Mouse (Mus musculus) c-Kit-negative CD71-positive TER-119-positive erythroid progenitor cells, embryonic 14.5 days (primary cell): ENCODE data around the gene Abca9.

Source experiments
- DNase-seq: peaks from one replicate; pipeline ENCODE4 v3.0.0-alpha.2; 2013; ENCODE audit warnings: low read depth, low spot score

The Abca9 gene

DNA sequence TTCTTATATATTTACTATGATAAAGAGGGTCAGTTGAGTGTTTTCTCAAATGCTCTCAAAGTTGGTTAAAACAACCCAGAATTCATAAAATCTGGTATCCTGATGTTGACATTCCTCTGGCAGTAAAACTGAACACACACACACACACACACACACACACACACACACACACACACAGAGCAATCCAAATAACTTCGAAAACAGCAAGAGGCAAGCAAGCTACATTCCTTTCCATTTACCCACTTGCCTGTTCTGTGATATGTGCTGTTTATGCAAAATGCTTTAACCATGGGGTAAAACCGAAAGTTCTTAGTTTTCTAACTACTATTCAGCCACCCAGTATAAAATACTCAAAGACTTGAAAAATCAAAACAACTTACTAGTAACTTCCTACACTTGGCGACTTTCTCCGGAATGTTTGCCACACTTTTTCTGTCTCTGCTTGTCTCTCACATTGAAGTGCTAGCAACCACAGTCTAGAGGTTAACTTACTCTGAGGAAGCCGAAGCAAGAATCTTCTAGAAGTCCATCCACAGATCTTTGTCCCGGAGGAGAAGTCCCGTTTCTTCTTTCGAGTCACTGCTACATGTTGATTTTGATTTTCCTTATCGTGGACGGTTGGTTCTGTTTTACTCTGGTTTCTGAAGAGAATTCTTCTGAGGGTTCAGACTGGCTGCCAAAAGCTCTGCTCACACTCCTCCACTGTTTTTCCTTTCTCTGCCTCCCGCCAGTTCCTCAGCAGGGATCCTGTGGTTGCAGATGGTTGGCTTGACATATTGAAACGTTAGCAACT lies at the start of gene Abca9:
Abca9 (minus strand) TSS at position 738 of the 793 bp plus-strand sequence.
- no peak for DNase-seq

- no peak for DNase-seq
These were observed 49.1 kb upstream of the Abca9 start for GRCm38 (mm10) chr11:110217118-110217517.

GRCm38 (mm10) chr11:110203930-110204329 lies 35.9 kb upstream of the Abca9 start:
- DNase-seq, result no peak

GRCm38 (mm10) chr11:110198882-110199281 lies 30.9 kb upstream of the Abca9 start:
- DNase-seq, result no peak

- DNase-seq, result no peak
These were observed 28.7 kb upstream of the Abca9 start for GRCm38 (mm10) chr11:110196561-110197306.

DNA sequence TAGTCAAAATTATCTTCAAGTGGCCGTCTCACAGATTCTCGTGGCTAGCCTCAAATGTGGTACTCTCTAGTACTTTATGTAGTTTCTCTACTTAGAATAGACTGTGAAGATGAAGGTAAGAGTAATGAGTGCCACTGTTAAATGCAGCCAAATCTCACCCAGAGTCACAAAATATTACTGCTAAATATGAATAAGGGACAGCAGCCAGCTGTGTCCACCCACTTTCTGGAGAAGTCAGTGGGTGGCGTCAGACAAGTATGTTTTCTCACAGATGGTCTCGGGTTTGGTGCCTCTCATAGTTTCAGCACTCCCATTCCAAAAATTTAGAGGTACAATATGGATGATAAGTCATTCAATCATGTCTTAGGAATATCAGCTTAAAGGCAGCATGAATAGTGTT lies 27.3 kb upstream of the Abca9 start:
- no peak for DNase-seq

- DNase-seq, result no peak
These were observed 3.2 kb upstream of the Abca9 start for GRCm38 (mm10) chr11:110171212-110171611.

- no peak for DNase-seq
These were observed 2.2 kb downstream of the Abca9 start for GRCm38 (mm10) chr11:110165822-110166221.

GRCm38 (mm10) chr11:110165409-110165808 lies 2.6 kb downstream of the Abca9 start:
- no peak for DNase-seq

DNA sequence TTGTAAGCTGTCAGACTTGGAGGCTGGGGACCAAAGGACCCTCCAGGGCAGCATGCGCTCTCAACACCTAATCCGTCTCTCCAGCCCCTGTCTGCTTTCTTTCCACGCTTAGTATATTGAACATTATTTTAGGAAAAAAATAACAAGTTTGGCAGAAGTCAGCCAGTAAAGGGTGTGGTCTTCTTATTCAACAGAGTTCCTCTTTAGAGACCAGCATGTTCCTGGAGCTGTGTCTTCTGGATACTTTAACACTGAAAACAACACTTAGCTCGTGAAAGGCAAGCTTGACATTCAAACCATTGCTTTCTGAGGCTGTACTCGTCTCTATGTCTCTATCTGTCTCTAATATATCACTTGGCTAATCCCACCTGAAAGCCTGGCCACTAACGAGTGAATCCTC lies 10.9 kb downstream of the Abca9 start:
- no peak for DNase-seq

DNA sequence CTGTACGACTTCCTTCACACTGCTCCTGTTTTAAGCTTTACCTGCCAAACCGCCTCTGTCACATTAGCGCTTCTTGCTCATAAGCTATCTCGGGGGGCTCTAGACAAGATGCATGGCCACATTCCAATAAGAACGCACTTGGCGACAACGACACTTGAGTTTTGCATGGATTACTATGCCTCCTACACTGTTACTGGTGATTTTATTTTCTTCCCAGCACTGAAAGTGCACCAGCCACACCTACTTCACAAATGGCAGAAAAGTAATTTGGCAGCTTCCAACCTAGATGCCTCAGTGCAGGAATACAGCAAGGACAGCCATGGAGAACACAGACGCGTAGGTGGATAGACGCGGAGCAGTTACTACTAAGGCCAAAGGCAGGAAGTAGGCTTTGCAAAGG lies 12.0 kb downstream of the Abca9 start:
- no peak for DNase-seq

GRCm38 (mm10) chr11:110147640-110148039 lies 20.4 kb downstream of the Abca9 start:
- DNase-seq, result no peak

DNA sequence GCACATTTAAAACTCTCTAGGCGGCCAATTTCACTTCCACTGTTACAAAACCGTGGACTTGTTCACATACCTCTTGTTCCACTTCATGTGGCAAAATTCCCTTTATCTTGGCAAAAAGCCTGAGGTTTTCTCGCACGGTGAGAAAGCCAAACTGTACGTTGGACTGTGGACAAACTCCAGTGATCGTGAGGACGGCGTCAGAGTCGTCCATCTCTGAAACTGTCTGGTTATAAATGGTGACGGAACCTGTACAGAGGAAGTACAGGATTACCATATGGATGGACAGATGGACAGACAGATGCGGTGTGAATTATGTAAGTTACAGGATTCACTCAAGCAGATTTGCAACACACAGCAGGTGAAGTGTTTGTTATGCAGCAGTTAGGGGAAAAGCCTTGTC lies 22.6 kb downstream of the Abca9 start:
- no peak for DNase-seq

DNA sequence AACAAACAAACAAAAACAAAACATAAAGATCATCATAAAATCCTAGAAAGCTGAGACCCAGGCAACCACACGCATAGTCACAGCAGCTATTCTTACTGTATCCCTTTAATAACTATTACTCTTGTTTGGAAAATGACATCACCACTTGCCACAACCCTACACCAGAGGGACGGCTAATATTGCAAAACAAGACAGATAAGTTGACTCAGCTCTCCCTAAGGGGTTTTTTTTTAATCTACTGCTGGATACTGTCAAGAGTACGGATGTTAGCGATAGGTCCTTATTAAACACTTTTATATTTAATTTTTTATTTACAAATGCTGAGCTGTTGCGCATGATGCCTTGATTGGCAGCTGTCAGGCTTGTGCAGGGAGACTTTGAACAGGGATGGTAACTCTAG lies 37.2 kb downstream of the Abca9 start:
- no peak for DNase-seq

DNA sequence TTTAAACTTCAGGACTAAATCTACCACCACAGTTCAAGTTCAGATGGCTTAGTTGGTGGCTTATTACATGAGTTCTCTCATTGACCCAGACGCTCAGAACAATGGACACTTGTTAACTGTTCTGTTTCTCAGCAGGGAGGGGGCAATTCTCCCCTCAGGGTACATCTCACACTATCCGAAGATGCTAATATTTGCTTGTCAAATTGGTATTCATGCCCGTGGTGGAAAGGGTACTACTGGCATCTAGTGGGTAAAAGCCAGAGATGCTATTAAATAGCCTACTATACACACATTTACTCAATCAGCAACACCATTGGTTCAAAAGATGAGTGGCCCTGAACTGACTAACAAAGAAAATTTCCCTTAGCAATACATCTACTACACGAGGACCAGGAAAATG lies 56.9 kb downstream of the Abca9 start:
- DNase-seq, result no peak

DNA sequence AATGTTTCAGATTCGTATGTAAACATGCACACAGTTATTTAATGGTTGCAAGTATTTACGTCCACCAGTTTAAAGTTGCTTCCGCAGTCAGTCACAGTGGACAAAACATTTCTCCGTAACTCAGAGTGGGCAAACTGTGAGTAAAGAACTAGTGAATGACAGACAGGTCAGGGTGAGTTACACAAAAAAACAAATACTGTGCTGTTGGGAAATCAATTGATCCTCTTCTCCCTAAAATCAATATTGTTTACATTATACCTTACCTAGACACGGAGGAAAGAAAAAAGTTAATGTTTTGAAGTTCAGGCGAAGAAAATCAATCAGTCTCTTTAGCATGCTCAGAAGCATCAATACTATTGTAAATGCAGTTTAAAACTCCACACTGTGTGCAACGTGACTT lies 66.6 kb downstream of the Abca9 start:
- no peak for DNase-seq

- no peak for DNase-seq
These were observed 69.1 kb downstream of the Abca9 start for GRCm38 (mm10) chr11:110098901-110099300.

GRCm38 (mm10) chr11:110097465-110097864 lies 70.5 kb downstream of the Abca9 start:
- no peak for DNase-seq

- no peak for DNase-seq
These were observed 72.1 kb downstream of the Abca9 start, which contains the start of gene Abca8a for GRCm38 (mm10) chr11:110095858-110096257. TSS of gene Abca8a (minus strand) at chr11:110095978.

GRCm38 (mm10) chr11:110094846-110095380 lies 73.1 kb downstream of the Abca9 start:
- DNase-seq, result no peak

DNA sequence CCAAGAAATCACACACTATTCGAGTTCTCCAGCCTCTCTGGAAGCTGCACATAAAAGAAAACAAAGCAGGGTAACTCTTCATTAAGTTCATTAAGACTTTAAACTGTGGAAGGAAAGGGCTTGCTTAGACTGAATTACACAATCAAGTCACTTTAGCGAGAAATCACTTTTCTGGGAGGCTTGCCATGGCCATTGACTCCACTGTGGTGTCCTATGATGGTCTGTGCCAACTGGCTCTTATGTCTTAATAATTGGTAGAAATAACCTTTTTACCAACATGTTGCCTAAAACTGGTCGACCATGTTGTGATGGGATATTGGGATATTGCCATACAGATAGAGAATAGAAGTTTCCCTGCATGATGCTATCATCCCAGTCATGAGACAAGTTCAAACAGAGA lies 73.8 kb downstream of the Abca9 start:
- no peak for DNase-seq

DNA sequence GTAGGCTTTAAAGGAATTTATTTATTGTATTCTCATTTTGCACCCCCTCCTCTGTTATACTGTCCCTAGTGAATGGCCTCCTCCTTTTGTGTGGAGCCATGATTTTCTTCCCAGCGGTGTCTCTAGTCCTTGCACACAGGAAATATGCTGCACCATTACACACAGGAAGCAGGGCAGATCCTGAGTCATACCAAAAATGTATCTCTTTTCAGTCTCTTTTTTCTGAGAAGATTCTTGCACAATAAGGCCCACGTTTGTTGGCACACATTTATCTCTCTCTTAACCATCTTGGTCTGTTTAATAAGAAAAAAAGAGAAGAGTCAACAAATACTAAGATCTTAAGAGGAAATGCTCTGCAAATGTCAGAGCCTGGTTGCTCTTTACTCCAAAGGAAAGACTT lies 76.7 kb downstream of the Abca9 start:
- DNase-seq, result no peak

GRCm38 (mm10) chr11:110072158-110072557 lies 95.8 kb downstream of the Abca9 start:
- DNase-seq, result no peak
